Mouse (Mus musculus) myocyte (in vitro differentiated cells): ENCODE measurements around the gene Fam129b.
A peak's percentile ranks its signal among the peaks of the same experiment; 100 is the strongest.

Experiments
- CEBPB ChIP-seq: IDR thresholded peaks from 2 replicates; pipeline ENCODE4 v1.6.1; 2011; ENCODE audit warnings: mild to moderate bottlenecking, moderate library complexity; ENCODE audit not compliant: poor library complexity, insufficient read depth, severe bottlenecking
- MAX ChIP-seq: IDR thresholded peaks from one replicate; pipeline ENCODE4 v1.6.1; 2011; ENCODE audit warnings: low read depth, mild to moderate bottlenecking, control low read depth
- MYOD1 ChIP-seq, 3 experiments: IDR thresholded peaks; one replicate each; pipeline ENCODE4 v1.6.1; 2011; ENCODE audit warnings: control low read depth in 2 of 3, low read depth in 2 of 3, mild to moderate bottlenecking in 2 of 3, moderate library complexity in 1 of 3; ENCODE audit not compliant: insufficient read length in 2 of 3, control insufficient read depth in 1 of 3
- MYOG ChIP-seq, 3 experiments: IDR thresholded peaks; one replicate each; pipeline ENCODE4 v1.6.1; 2011; ENCODE audit warnings: control low read depth in 2 of 3, low read depth in 2 of 3, mild to moderate bottlenecking in 2 of 3; ENCODE audit not compliant: insufficient read length in 2 of 3, control insufficient read depth in 1 of 3, insufficient read depth in 1 of 3
- POLR2A ChIP-seq: IDR thresholded peaks from one replicate; pipeline ENCODE4 v1.6.1; 2011; ENCODE audit warnings: low read depth, mild to moderate bottlenecking, control low read depth, moderate library complexity; ENCODE audit not compliant: insufficient read length
- POLR2AphosphoS2 ChIP-seq: IDR thresholded peaks from one replicate; pipeline ENCODE4 v1.6.1; 2011; ENCODE audit warnings: low read depth, control low read depth; ENCODE audit not compliant: insufficient read length
- REST ChIP-seq: IDR thresholded peaks from one replicate; pipeline ENCODE4 v1.6.1; 2011; ENCODE audit warnings: mild to moderate bottlenecking, control low read depth, moderate library complexity; ENCODE audit not compliant: insufficient read depth, insufficient read length
- SRF ChIP-seq: IDR thresholded peaks from one replicate; pipeline ENCODE4 v1.6.1; 2011; ENCODE audit warnings: low read depth; ENCODE audit not compliant: control insufficient read depth, insufficient read length
- TCF12 ChIP-seq: IDR thresholded peaks from one replicate; pipeline ENCODE4 v1.6.1; 2011; ENCODE audit warnings: mild to moderate bottlenecking, control low read depth; ENCODE audit not compliant: poor library complexity, insufficient read depth, severe bottlenecking
- USF1 ChIP-seq: IDR thresholded peaks from one replicate; pipeline ENCODE4 v1.6.1; 2011; ENCODE audit warnings: low read depth, mild to moderate bottlenecking, control low read depth, moderate library complexity

DNA sequence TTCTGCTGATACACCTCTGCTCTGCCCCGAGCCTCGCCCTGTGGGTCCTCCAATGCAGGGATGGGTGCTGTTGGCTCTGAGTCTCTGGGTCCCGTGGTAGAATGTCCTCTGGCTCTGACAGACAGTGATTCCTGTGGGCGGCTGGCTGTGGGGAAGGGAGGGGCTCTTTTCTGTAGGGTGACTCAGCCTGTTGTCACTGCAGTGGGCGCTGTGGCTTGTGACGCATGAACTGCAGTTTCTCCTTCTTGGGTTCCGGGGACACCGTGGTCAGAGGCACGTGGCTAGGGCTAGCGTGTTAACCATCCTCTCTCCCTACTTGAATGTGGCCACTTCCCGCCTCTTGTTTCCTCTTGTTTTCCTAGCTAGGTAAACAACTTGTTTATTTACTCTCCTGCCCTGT is 41.6 kb downstream of the Fam129b start:
- peak; percentile 13 for TF ChIP-seq POLR2A
- peak; percentile 46 to 83 (median 64) for TF ChIP-seq MYOD1 (IDR thresholded peaks at IDR 0.05; ENCODE audit: control insufficient read depth in 1 of 3, insufficient read length in 2 of 3, low read depth in 2 of 3)
- no peak for TF ChIP-seq MAX
- peak; percentile 76 for TF ChIP-seq USF1
- TF ChIP-seq MYOG (IDR thresholded peaks at IDR 0.05; ENCODE audit: control insufficient read depth in 1 of 3, insufficient read depth in 1 of 3, insufficient read length in 2 of 3, low read depth in 2 of 3) = peak in 1 of 3 experiments; percentile 69
- TF ChIP-seq POLR2AphosphoS2 = peak; percentile 42
- TF ChIP-seq TCF12 = peak; percentile 22
- TF ChIP-seq REST = no peak
- TF ChIP-seq SRF = no peak
- TF ChIP-seq CEBPB = no peak
